Mouse (Mus musculus) spleen, postnatal 0 days (tissue): ENCODE results near the gene Pabpc6. TPM values are rescaled to one million over a fixed set of nuclear protein-coding genes. Genes with fewer than 3 reads are reported as not detected.

ENCODE experiments used
- polyA plus RNA-seq: library from polyadenylated mRNA; unstranded; fragments of >200 nt; fragmentation: Nextera tagmentation; extraction: Ambion mirVana; gene quantifications from 2 replicates; pipeline ENCODE4 v1.2.1, GENCODE M21; 2015

The Pabpc6 gene
- not detected in 2 replicates for polyA plus RNA-seq

GRCm38 (mm10) chr17:9669283-9669905 is at the start of gene Pabpc6:
Gene Pabpc6 (minus strand): TSS chr17:9669717.

Other genes with a start within 250 kb of the Pabpc6 start
- gene Gm17728, start 247.7 kb downstream of the Pabpc6 start, polyA plus RNA-seq, result not detected in 2 replicates